Mouse (Mus musculus) fibroblast of lung, adult 2 months (primary cell): Measurements from ENCODE around the gene Prrt1.

ENCODE experiments used
- DNase-seq: peaks from one replicate; pipeline ENCODE4 v3.0.0-alpha.2; 2011; ENCODE audit warnings: low read depth

Gene Prrt1

GRCm38 (mm10) chr17:34651507-34652221 is 22.3 kb downstream of the Prrt1 start:
- no peak for DNase-seq

- no peak for DNase-seq
These were observed 23.2 kb downstream of the Prrt1 start for GRCm38 (mm10) chr17:34652546-34652945.

- DNase-seq: no peak
These were observed 23.7 kb downstream of the Prrt1 start for GRCm38 (mm10) chr17:34652985-34653384.

- DNase-seq: no peak
These were observed 24.5 kb downstream of the Prrt1 start for GRCm38 (mm10) chr17:34653746-34654285.

GRCm38 (mm10) chr17:34654392-34654791 is 25.1 kb downstream of the Prrt1 start:
- DNase-seq: no peak

- no peak for DNase-seq
These were observed 25.8 kb downstream of the Prrt1 start for GRCm38 (mm10) chr17:34655160-34655559.

- DNase-seq: peak; percentile 93
These were observed 26.3 kb downstream of the Prrt1 start for GRCm38 (mm10) chr17:34655581-34655991.

GRCm38 (mm10) chr17:34656666-34657065 is 27.3 kb downstream of the Prrt1 start:
- no peak for DNase-seq

GRCm38 (mm10) chr17:34657271-34657670 is 27.9 kb downstream of the Prrt1 start:
- no peak for DNase-seq

- no peak for DNase-seq
These were observed 28.8 kb downstream of the Prrt1 start for GRCm38 (mm10) chr17:34658145-34658544.

- no peak for DNase-seq
These were observed 29.3 kb downstream of the Prrt1 start for GRCm38 (mm10) chr17:34658591-34658990.

GRCm38 (mm10) chr17:34659181-34659896 is 30.0 kb downstream of the Prrt1 start:
- no peak for DNase-seq

GRCm38 (mm10) chr17:34659897-34660214 is 30.5 kb downstream of the Prrt1 start:
- no peak for DNase-seq

- no peak for DNase-seq
These were observed 31.0 kb downstream of the Prrt1 start for GRCm38 (mm10) chr17:34660259-34660820.

- no peak for DNase-seq
These were observed 31.8 kb downstream of the Prrt1 start for GRCm38 (mm10) chr17:34661121-34661591.

- DNase-seq: no peak
These were observed 33.1 kb downstream of the Prrt1 start for GRCm38 (mm10) chr17:34662468-34662867.

GRCm38 (mm10) chr17:34662978-34663377 is 33.6 kb downstream of the Prrt1 start:
- no peak for DNase-seq

- DNase-seq: no peak
These were observed 34.2 kb downstream of the Prrt1 start for GRCm38 (mm10) chr17:34663558-34663957.

- DNase-seq: no peak
These were observed 35.1 kb downstream of the Prrt1 start for GRCm38 (mm10) chr17:34664472-34664871.

GRCm38 (mm10) chr17:34670235-34670634 is 40.9 kb downstream of the Prrt1 start, which contains the start of gene Tnxb:
Gene Tnxb (plus strand): TSS chr17:34670535.
- DNase-seq: no peak

GRCm38 (mm10) chr17:34671151-34672066 is 42.1 kb downstream of the Prrt1 start:
- no peak for DNase-seq
